In the genomic region with DNA sequence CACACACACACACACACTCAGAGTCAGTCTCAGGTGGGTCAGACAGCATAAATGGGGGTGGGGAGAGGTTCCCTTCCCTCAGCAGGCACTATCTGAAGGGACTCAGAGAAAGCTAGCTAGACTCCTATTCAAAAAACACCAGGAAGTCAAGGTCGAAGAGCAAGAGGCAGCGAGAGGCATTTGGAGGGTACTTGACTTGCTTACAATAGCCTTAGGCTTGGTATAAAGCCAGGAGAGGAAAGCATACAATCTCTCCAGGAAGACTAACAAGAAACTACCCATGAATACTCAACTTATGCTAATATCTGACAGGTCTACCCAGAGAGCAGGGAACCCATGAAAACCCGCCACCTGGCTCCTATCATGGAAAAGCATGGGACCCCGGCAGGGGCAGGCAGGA, we compare ENCODE assay signal across 14 mouse cellular contexts.
A peak's percentile ranks its signal among the peaks of the same experiment; 100 is the strongest.
DNase-seq lines count a peak whose midpoint lies in the region; ATAC-seq and TF ChIP-seq lines count a peak whose summit lies in the region.
"Had no signal": no experiment of that assay in that cellular context is flagged by ENCODE, and none has a peak within 500 bp of the region (broad histone marks: within the 10 kb centered on the region; RNA-seq: fewer than 3 reads in every experiment).

No protein-coding gene starts in this region.

- peaks cover 42% of the 10 kb centered on the region for H3K4me1 ChIP-seq in heart, embryonic 12.5 days (replicated peaks)
- peaks cover 42 to 57% of the 10 kb centered on the region in 2 experiments for H3K4me1 ChIP-seq in liver, embryonic 14.5 days (replicated peaks; ENCODE audit: control insufficient read depth in 2 of 2, insufficient read depth in 2 of 2, low read length in 1 of 2)
- peaks cover 12% of the 10 kb centered on the region for H3K4me1 ChIP-seq in small intestine, adult 2 months (ENCODE audit: control insufficient read depth, insufficient read depth, insufficient read length, low read length)
- H3K4me1 ChIP-seq: hindbrain, embryonic 15.5 days; limb, embryonic 13.5 days had no signal

- peak overlapping the region; percentile 13 for H3K4me2 ChIP-seq in heart, embryonic 12.5 days
- peak overlapping the region; percentile 63; the same call in 1 of the 2 replicates for H3K4me2 ChIP-seq in liver, embryonic 14.5 days (ENCODE audit: low read depth)
- H3K4me2 ChIP-seq: hindbrain, embryonic 15.5 days; limb, embryonic 13.5 days had no signal

- no peak for TF ChIP-seq CTCF in liver, embryonic 14.5 days (IDR thresholded peaks at IDR 0.05; ENCODE audit: low read depth)
- TF ChIP-seq CTCF in small intestine, adult 2 months (IDR thresholded peaks at IDR 0.05; ENCODE audit: extremely low read depth, insufficient read length, insufficient replicate concordance, low read depth, low read length): no peak

- H3K9ac ChIP-seq in heart, embryonic 12.5 days: peak overlapping the region; percentile 43; the same call in 1 of the 2 replicates
- H3K9ac ChIP-seq in liver, embryonic 14.5 days (replicated peaks): peak overlapping the region; percentile 9; the same call in 1 of the 2 replicates
- H3K9ac ChIP-seq: hindbrain, embryonic 15.5 days; limb, embryonic 13.5 days had no signal

- H3K27ac ChIP-seq in heart, embryonic 12.5 days (ENCODE audit: poor library complexity, severe bottlenecking): peak overlapping the region; percentile 61
- peak overlapping the region; percentile 48 for H3K27ac ChIP-seq in liver, embryonic 14.5 days
- H3K27ac ChIP-seq in small intestine, adult 2 months (ENCODE audit: insufficient read depth, low read depth, low read length): peak overlapping the region; percentile 84
- H3K27ac ChIP-seq: hindbrain, embryonic 15.5 days; limb, embryonic 13.5 days had no signal

- TF ChIP-seq POLR2A in small intestine, adult 2 months (IDR thresholded peaks at IDR 0.05; ENCODE audit: low read depth, low read length): no peak

- no peaks in the 10 kb centered on the region for H3K9me3 ChIP-seq in heart, embryonic 12.5 days (replicated peaks)
- no peaks in the 10 kb centered on the region for H3K9me3 ChIP-seq in liver, embryonic 14.5 days (ENCODE audit: control insufficient read depth, low read length)
- H3K9me3 ChIP-seq: hindbrain, embryonic 15.5 days; limb, embryonic 13.5 days had no signal

- TF ChIP-seq EP300 in liver, embryonic 14.5 days (IDR thresholded peaks at IDR 0.05; ENCODE audit: low read depth): no peak

- peaks cover 57% of the 10 kb centered on the region for H3K36me3 ChIP-seq in heart, embryonic 12.5 days
- no peaks in the 10 kb centered on the region for H3K36me3 ChIP-seq in liver, embryonic 14.5 days (replicated peaks; ENCODE audit: control insufficient read depth, insufficient read depth, low read depth)
- peaks cover 64% of the 10 kb centered on the region for H3K36me3 ChIP-seq in small intestine, adult 2 months (ENCODE audit: control insufficient read depth, insufficient read depth, low read length)

- H3K4me3 ChIP-seq in heart, embryonic 12.5 days: no peak overlapping the region
- no peak overlapping the region for H3K4me3 ChIP-seq in liver, embryonic 14.5 days (ENCODE audit: insufficient read depth in 1 of 2, low read depth in 2 of 2, low read length in 2 of 2)
- no peak overlapping the region for H3K4me3 ChIP-seq in small intestine, adult 2 months (ENCODE audit: low read depth, low read length)
- H3K4me3 ChIP-seq: hindbrain, embryonic 15.5 days; limb, embryonic 13.5 days had no signal

- 65% methylated on average over 4 of the region's 4 CpGs for WGBS in heart, embryonic 12.5 days
- 55% methylated on average over 4 of the region's 4 CpGs for WGBS in liver, embryonic 14.5 days (ENCODE audit: insufficient replicate concordance)
- WGBS in small intestine, adult 2 months: 57% methylated on average over 4 of the region's 4 CpGs

- no peak for DNase-seq in heart, adult 18-20 months
- DNase-seq in lung, adult 18-20 months: peak; percentile 30 to 70
- no peak for DNase-seq in lung, postnatal 4 days
- no peak for DNase-seq in liver, embryonic 14.5 days (ENCODE audit: low read depth in 3 of 3, low spot score in 3 of 3)
- no peak for DNase-seq in adipocyte (ENCODE audit: low spot score)
- DNase-seq in cerebellum, postnatal 14 days: no peak
- DNase-seq: adrenal gland, postnatal 10 days; gastrocnemius, postnatal 10 days; midbrain, embryonic 14.5 days had no signal

- H3K27me3 ChIP-seq in heart, embryonic 12.5 days (replicated peaks): no peaks in the 10 kb centered on the region
- H3K27me3 ChIP-seq in liver, embryonic 14.5 days (ENCODE audit: control insufficient read depth, insufficient read depth, low read length): no peaks in the 10 kb centered on the region
- no peaks in the 10 kb centered on the region for H3K27me3 ChIP-seq in small intestine, adult 2 months (ENCODE audit: control insufficient read depth, insufficient read depth, low read length)
- H3K27me3 ChIP-seq: hindbrain, embryonic 15.5 days; limb, embryonic 13.5 days had no signal

- ATAC-seq in heart, embryonic 12.5 days (ENCODE audit: insufficient number of reproducible peaks, low FRiP score): no peak
- ATAC-seq in liver, embryonic 14.5 days (ENCODE audit: insufficient read depth): no peak
- ATAC-seq: forebrain, embryonic 16.5 days had no signal

Comparison
In these comparisons a context has a peak if more than half of its experiments do, and no peak if none do; other contexts are left out.
1. DNase-seq: peak in lung, adult 18-20 months (2 of 2); none in heart, adult 18-20 months (0 of 2), lung, postnatal 4 days (0 of 2), liver, embryonic 14.5 days (0 of 3), adipocyte (single experiment) and cerebellum, postnatal 14 days (0 of 2).
2. Peak in every context shown above with its lines, with median percentiles within 50 percentile points of each other: H3K27ac ChIP-seq.